ENCODE assay signal across 16 mouse cellular contexts in the genomic region with DNA sequence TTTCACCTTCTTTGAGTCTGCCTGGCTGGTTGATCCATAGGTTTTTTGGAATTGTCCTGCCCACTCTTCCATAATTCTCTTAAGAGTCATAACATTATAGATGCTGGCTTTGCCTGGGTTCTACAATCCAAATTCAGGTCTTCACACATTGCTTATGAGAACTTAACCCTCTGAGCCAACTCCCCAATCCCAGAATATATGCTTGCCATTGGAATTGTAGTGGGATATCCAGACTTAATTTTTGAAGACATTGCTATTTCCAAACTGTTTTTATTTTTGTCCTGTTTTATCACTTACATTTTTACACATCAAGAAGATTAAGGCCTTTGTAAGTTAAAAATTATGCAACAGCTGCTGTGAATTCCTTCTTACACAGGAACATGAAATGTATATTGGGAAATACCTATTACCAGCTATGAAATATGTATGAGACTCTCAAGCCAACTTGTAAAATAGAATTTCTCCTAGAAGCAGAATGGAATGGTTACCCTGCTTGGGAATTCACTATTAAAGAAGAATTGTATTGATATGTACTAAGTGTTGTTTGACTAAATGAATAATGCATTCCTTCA.
"Had no signal": no experiment of that assay in that cellular context is flagged by ENCODE, and none has a peak within 500 bp of the region (broad histone marks: within the 10 kb centered on the region; RNA-seq: fewer than 3 reads in every experiment).

No protein-coding gene starts in this region.

- H3K4me2 ChIP-seq: neural tube, embryonic 12.5 days; neural tube, embryonic 13.5 days; neural tube, embryonic 15.5 days; stomach, embryonic 15.5 days had no signal

- H3K36me3 ChIP-seq: neural tube, embryonic 12.5 days; neural tube, embryonic 13.5 days; neural tube, embryonic 15.5 days; stomach, embryonic 15.5 days had no signal

- H3K27me3 ChIP-seq: neural tube, embryonic 12.5 days; neural tube, embryonic 13.5 days; neural tube, embryonic 15.5 days; stomach, embryonic 15.5 days had no signal

- DNase-seq: retina, postnatal 1 day; right cerebral cortex, adult 18-20 months; right cerebral cortex, postnatal 25 days; right cerebral cortex, postnatal 4 days; spleen, adult 18-20 months; thymus, adult 18-20 months; thymus, adult 2 months; thymus, postnatal 14 days; thymus, postnatal 25 days; thymus, postnatal 36 days; thymus, postnatal 4 days had no signal

- H3K4me1 ChIP-seq: neural tube, embryonic 12.5 days; neural tube, embryonic 13.5 days; neural tube, embryonic 15.5 days; stomach, embryonic 15.5 days had no signal

- H3K9ac ChIP-seq: neural tube, embryonic 12.5 days; neural tube, embryonic 13.5 days; neural tube, embryonic 15.5 days; stomach, embryonic 15.5 days had no signal

- H3K9me3 ChIP-seq: neural tube, embryonic 12.5 days; neural tube, embryonic 13.5 days; neural tube, embryonic 15.5 days; stomach, embryonic 15.5 days had no signal

- H3K4me3 ChIP-seq: neural tube, embryonic 12.5 days; neural tube, embryonic 13.5 days; neural tube, embryonic 15.5 days; stomach, embryonic 15.5 days had no signal

- H3K27ac ChIP-seq: neural tube, embryonic 12.5 days; neural tube, embryonic 13.5 days; neural tube, embryonic 15.5 days; stomach, embryonic 15.5 days; stomach, postnatal 0 days had no signal
